In the genomic region with DNA sequence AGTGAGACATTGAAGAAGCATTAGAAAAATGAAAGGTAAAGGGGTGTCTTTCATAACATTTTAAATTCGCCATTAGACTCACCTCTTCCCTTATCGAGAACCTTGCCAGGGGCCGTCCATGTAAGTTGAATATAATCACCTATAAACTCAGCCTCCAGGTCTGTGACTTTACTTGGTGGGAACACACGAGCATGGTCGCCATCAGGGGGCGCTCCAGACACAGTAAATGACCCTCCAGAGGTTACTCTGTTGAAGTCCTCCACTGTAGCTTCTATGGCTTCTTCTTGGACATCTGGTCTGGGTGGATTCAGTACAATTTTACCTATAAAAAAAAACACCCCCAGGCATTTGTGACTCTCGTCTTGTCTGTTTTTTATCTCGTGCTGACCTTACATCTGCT, we compare ENCODE assay signal across 9 mouse cellular contexts. TPM values are rescaled to one million over a fixed set of nuclear protein-coding genes. Genes with fewer than 3 reads are reported as not detected.
DNase-seq lines count a peak whose midpoint lies in the region; ATAC-seq and TF ChIP-seq lines count a peak whose summit lies in the region.
"Had no signal": no experiment of that assay in that cellular context is flagged by ENCODE, and none has a peak within 500 bp of the region (broad histone marks: within the 10 kb centered on the region; RNA-seq: fewer than 3 reads in every experiment).

No protein-coding gene starts in this region.

- peak; percentile 50 for TF ChIP-seq CTCF in heart, adult 2 months (IDR thresholded peaks at IDR 0.05)
- peak; percentile 30 for TF ChIP-seq CTCF in hindbrain, postnatal 0 days (IDR thresholded peaks at IDR 0.05; ENCODE audit: low read depth)

- H3K79me2 ChIP-seq in heart, adult 2 months (replicated peaks; ENCODE audit: control insufficient read depth, insufficient read depth, low read length), result no peaks in the 10 kb centered on the region

- 36% methylated on average over 8 of the region's 8 CpGs for WGBS in heart, adult 2 months
- 38% methylated on average over 8 of the region's 8 CpGs for WGBS in hindbrain, postnatal 0 days

- no peak for TF ChIP-seq POLR2A in heart, adult 2 months (IDR thresholded peaks at IDR 0.05; ENCODE audit: insufficient read depth, low read depth, low read length)

- DNase-seq in heart, adult 2 months, result peak in 1 of 2 experiments; percentile 22
- no peak for DNase-seq in heart, postnatal 25 days (ENCODE audit: low spot score)
- peak; percentile 33 for DNase-seq in ovary, postnatal 36 days (ENCODE audit: low spot score)
- DNase-seq in ovary, adult 18-20 months (ENCODE audit: low spot score), result no peak
- DNase-seq in adipocyte (ENCODE audit: low spot score), result peak; percentile 50
- DNase-seq in hindbrain, postnatal 0 days (ENCODE audit: low spot score), result peak; percentile 46
- DNase-seq in testis, postnatal 10 days (ENCODE audit: low spot score), result peak; percentile 63
- DNase-seq in yolk sac, embryonic 10.5 days (ENCODE audit: low spot score), result no peak
- DNase-seq: liver, embryonic 13.5 days had no signal

- no peaks in the 10 kb centered on the region for H3K9me3 ChIP-seq in hindbrain, postnatal 0 days (ENCODE audit: low read length)
- H3K9me3 ChIP-seq: liver, embryonic 13.5 days had no signal

- no peaks in the 10 kb centered on the region for H3K27me3 ChIP-seq in heart, adult 2 months (ENCODE audit: control insufficient read depth, insufficient read depth, low read length)
- no peaks in the 10 kb centered on the region for H3K27me3 ChIP-seq in hindbrain, postnatal 0 days (ENCODE audit: insufficient read depth, low read length)
- H3K27me3 ChIP-seq: liver, embryonic 13.5 days had no signal

- intact Hi-C loops in heart, adult 2 months (cut with DNase I), result no loop called here
- intact Hi-C loops in heart, postnatal 25 days (cut with DNase I), result no loop called here

- no peak for ATAC-seq in hindbrain, postnatal 0 days

- TF ChIP-seq EP300 in heart, adult 2 months (IDR thresholded peaks at IDR 0.05; ENCODE audit: insufficient read depth, low read depth, low read length), result no peak

- no peak overlapping the region for H3K4me3 ChIP-seq in heart, adult 2 months
- no peak overlapping the region for H3K4me3 ChIP-seq in hindbrain, postnatal 0 days (ENCODE audit: low read length)
- H3K4me3 ChIP-seq: liver, embryonic 13.5 days had no signal

- H3K4me2 ChIP-seq in hindbrain, postnatal 0 days (ENCODE audit: low read depth, low read length), result no peak overlapping the region
- H3K4me2 ChIP-seq: liver, embryonic 13.5 days had no signal

- no peak overlapping the region for H3K27ac ChIP-seq in heart, adult 2 months
- no peak overlapping the region for H3K27ac ChIP-seq in hindbrain, postnatal 0 days
- H3K27ac ChIP-seq: liver, embryonic 13.5 days had no signal

- no peaks in the 10 kb centered on the region for H3K4me1 ChIP-seq in heart, adult 2 months (ENCODE audit: control insufficient read depth, insufficient read depth, low read length)
- H3K4me1 ChIP-seq in hindbrain, postnatal 0 days (ENCODE audit: insufficient read depth, low read length), result no peaks in the 10 kb centered on the region
- H3K4me1 ChIP-seq: liver, embryonic 13.5 days had no signal

- no peaks in the 10 kb centered on the region for H3K36me3 ChIP-seq in heart, adult 2 months (ENCODE audit: control insufficient read depth, insufficient read depth, low read length)
- no peaks in the 10 kb centered on the region for H3K36me3 ChIP-seq in hindbrain, postnatal 0 days (ENCODE audit: insufficient read depth, low read length)
- H3K36me3 ChIP-seq: liver, embryonic 13.5 days had no signal

- no peak overlapping the region for H3K9ac ChIP-seq in heart, adult 2 months (ENCODE audit: low read depth, low read length)
- H3K9ac ChIP-seq in hindbrain, postnatal 0 days (replicated peaks; ENCODE audit: low read length), result no peak overlapping the region
- H3K9ac ChIP-seq: liver, embryonic 13.5 days had no signal

RNA-seq across cellular contexts. Expression of a gene that starts 17.4 kb away (rescaled TPM):
- total RNA-seq in heart, adult 2 months (2021), result under 1 TPM in 1 of 2 experiments, not detected in 1; 0.16 TPM
- polyA plus RNA-seq in heart, adult 2 months (2012; rRNA removed), result 0.29 and 0.85 TPM in 2 replicates
- under 1 TPM; 0.10 to 0.22 TPM for total RNA-seq in heart, postnatal 25 days (2021)
- 0.05 and 0.25 TPM in 2 replicates for total RNA-seq in hindbrain, postnatal 0 days (2014; rRNA removed)
- polyA plus RNA-seq in hindbrain, postnatal 0 days (2015; fragmentation: Nextera tagmentation; extraction: Ambion mirVana), result 0.13 and 0.25 TPM in 2 replicates
- polyA plus RNA-seq: liver, embryonic 13.5 days had no signal

RNA-seq across cellular contexts. Expression of a gene that starts 41.1 kb away (rescaled TPM):
- 1 to 10 TPM in 1 of 2 experiments, under 1 TPM in 1; 0.76 to 1.0 TPM for total RNA-seq in heart, adult 2 months (2021)
- polyA plus RNA-seq in heart, adult 2 months (2012; rRNA removed), result 0.96 and 0.97 TPM in 2 replicates
- total RNA-seq in heart, postnatal 25 days (2021), result 1 to 10 TPM; 1.0 to 1.1 TPM
- 0.21 and 0.32 TPM in 2 replicates for total RNA-seq in hindbrain, postnatal 0 days (2014; rRNA removed)
- polyA plus RNA-seq in hindbrain, postnatal 0 days (2015; fragmentation: Nextera tagmentation; extraction: Ambion mirVana), result 0.36 and 0.47 TPM in 2 replicates

RNA-seq across cellular contexts. Expression of a gene that starts 47.3 kb away (rescaled TPM):
- total RNA-seq in heart, adult 2 months (2021), result not detected
- 0.06 TPM in 1 of 2 replicates, not detected in the other for polyA plus RNA-seq in heart, adult 2 months (2012; rRNA removed)
- total RNA-seq in heart, postnatal 25 days (2021), result not detected
- total RNA-seq in hindbrain, postnatal 0 days (2014; rRNA removed), result not detected in 2 replicates
- not detected in 2 replicates for polyA plus RNA-seq in hindbrain, postnatal 0 days (2015; fragmentation: Nextera tagmentation; extraction: Ambion mirVana)
- polyA plus RNA-seq: liver, embryonic 13.5 days had no signal

Comparison
In these comparisons a context has a peak if more than half of its experiments do, and no peak if none do; other contexts are left out.
1. DNase-seq: peak in ovary, postnatal 36 days (single experiment), adipocyte (single experiment), hindbrain, postnatal 0 days (single experiment) and testis, postnatal 10 days (single experiment); none in heart, postnatal 25 days (single experiment), ovary, adult 18-20 months (single experiment) and yolk sac, embryonic 10.5 days (single experiment).